Mouse (Mus musculus): ENCODE measurements around the gene Mst1r. TPM values are rescaled to one million over a fixed set of nuclear protein-coding genes. Genes with fewer than 3 reads are reported as not detected.
A peak's percentile ranks its signal among the peaks of the same experiment; 100 is the strongest.

The Mst1r gene
- total and polyA plus RNA-seq, 2 experiments = 0.18 to 0.70 TPM

GRCm38 (mm10) chr9:107906967-107907800 lies 511 bp downstream of the Mst1r start:
- no peak for DNase-seq (ENCODE audit: extremely low read depth, low read depth, low spot score)

GRCm38 (mm10) chr9:107907801-107908120 lies 1.1 kb downstream of the Mst1r start:
- WGBS = 33% methylated on average over 14 of the region's 14 CpGs
- H3K4me3 ChIP-seq (ENCODE audit: insufficient read depth, low read depth, low read length) = no peak overlapping the region

More at GRCm38 (mm10) chr9:107906967-107907800, 511 bp downstream of the Mst1r start:
- WGBS = 24% methylated on average over 31 of the region's 31 CpGs
- Histone ChIP-seq H3K27me3 (ENCODE audit: control insufficient read depth, insufficient read depth, low read length) (no peaks in the 10 kb centered on the region), H3K4me1 (ENCODE audit: control insufficient read depth, insufficient read depth, low read length) (peaks cover 4% of the 10 kb centered on the region; the same call in 1 of the 2 replicates), H3K4me3 (ENCODE audit: insufficient read depth, low read depth, low read length) (peak overlapping the region; percentile 58), H3K36me3 (ENCODE audit: control insufficient read depth, insufficient read depth, low read length) (no peaks in the 10 kb centered on the region), H3K27ac (replicated peaks; ENCODE audit: insufficient read depth, low read depth, low read length) (no peak overlapping the region), H3K79me2 (ENCODE audit: control insufficient read depth, insufficient read depth, low read length) (no peaks in the 10 kb centered on the region), H3K9ac (ENCODE audit: low read depth, low read length) (peak overlapping the region; percentile 35)
- TF ChIP-seq CTCF (IDR thresholded peaks at IDR 0.05; ENCODE audit: low read depth, low read length) (no peak), POLR2A (IDR thresholded peaks at IDR 0.05; ENCODE audit: extremely low read depth, insufficient read depth, low read length) (no peak)

GRCm38 (mm10) chr9:107908410-107909158 lies 1.9 kb downstream of the Mst1r start:
- Histone ChIP-seq H3K4me1 (ENCODE audit: control insufficient read depth, insufficient read depth, low read length) (peaks cover 4% of the 10 kb centered on the region; the same call in 1 of the 2 replicates), H3K27me3 (ENCODE audit: control insufficient read depth, insufficient read depth, low read length) (no peaks in the 10 kb centered on the region), H3K27ac (replicated peaks; ENCODE audit: insufficient read depth, low read depth, low read length) (no peak overlapping the region), H3K36me3 (ENCODE audit: control insufficient read depth, insufficient read depth, low read length) (no peaks in the 10 kb centered on the region), H3K9ac (ENCODE audit: low read depth, low read length) (no peak overlapping the region), H3K4me3 (ENCODE audit: insufficient read depth, low read depth, low read length) (no peak overlapping the region), H3K79me2 (ENCODE audit: control insufficient read depth, insufficient read depth, low read length) (no peaks in the 10 kb centered on the region)
- no peak for DNase-seq (ENCODE audit: extremely low read depth, low read depth, low spot score)
- 40% methylated on average over 18 of the region's 18 CpGs for WGBS
- TF ChIP-seq CTCF (IDR thresholded peaks at IDR 0.05; ENCODE audit: low read depth, low read length) (no peak), POLR2A (IDR thresholded peaks at IDR 0.05; ENCODE audit: extremely low read depth, insufficient read depth, low read length) (no peak)

More at GRCm38 (mm10) chr9:107907801-107908120, 1.1 kb downstream of the Mst1r start:
- no peak for TF ChIP-seq POLR2A (IDR thresholded peaks at IDR 0.05; ENCODE audit: extremely low read depth, insufficient read depth, low read length)
- no peak for TF ChIP-seq CTCF (IDR thresholded peaks at IDR 0.05; ENCODE audit: low read depth, low read length)
- Histone ChIP-seq H3K27me3 (ENCODE audit: control insufficient read depth, insufficient read depth, low read length) (no peaks in the 10 kb centered on the region), H3K36me3 (ENCODE audit: control insufficient read depth, insufficient read depth, low read length) (no peaks in the 10 kb centered on the region), H3K9ac (ENCODE audit: low read depth, low read length) (no peak overlapping the region), H3K4me1 (ENCODE audit: control insufficient read depth, insufficient read depth, low read length) (peaks cover 4% of the 10 kb centered on the region; the same call in 1 of the 2 replicates), H3K79me2 (ENCODE audit: control insufficient read depth, insufficient read depth, low read length) (no peaks in the 10 kb centered on the region), H3K27ac (replicated peaks; ENCODE audit: insufficient read depth, low read depth, low read length) (no peak overlapping the region)
- DNase-seq (ENCODE audit: extremely low read depth, low read depth, low spot score) = no peak

DNA sequence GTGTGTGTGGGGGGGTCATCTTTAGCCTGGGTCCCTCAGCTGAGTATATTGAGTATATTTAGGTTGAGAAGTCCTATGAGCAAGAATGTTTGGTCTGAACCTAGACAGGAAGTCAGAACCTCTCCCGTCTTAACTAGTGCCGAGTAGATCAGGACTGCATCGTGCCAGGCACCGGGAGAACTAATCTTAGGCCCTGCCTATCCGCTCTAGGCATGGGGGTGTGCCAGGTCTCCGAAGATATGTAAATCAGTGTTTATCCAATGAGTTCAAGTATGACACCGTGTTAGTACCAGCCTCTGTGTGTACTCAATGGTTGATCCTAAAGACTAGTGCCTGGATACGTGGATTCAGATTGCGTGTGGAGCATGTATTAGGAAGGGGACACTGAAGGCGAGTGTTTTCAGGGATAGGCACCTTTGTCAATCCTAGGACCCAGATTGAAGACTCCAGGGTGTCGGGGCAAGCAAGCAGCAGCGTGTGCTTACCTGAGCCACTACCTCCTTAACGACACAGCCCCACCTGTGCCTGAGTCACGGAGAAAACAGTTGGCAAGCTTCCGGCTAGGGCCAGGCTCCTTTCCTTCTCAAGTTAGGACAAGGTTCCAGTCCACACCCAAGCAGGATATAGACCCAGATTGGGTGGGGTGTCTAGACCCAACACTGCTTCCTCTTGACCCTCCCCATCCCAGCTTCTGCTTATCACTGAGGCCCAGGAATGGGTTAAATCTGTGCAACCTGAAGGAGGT lies 3.5 kb downstream of the Mst1r start:
- Histone ChIP-seq H3K27ac (replicated peaks; ENCODE audit: insufficient read depth, low read depth, low read length) (no peak overlapping the region), H3K4me3 (ENCODE audit: insufficient read depth, low read depth, low read length) (no peak overlapping the region), H3K27me3 (ENCODE audit: control insufficient read depth, insufficient read depth, low read length) (no peaks in the 10 kb centered on the region), H3K79me2 (ENCODE audit: control insufficient read depth, insufficient read depth, low read length) (no peaks in the 10 kb centered on the region), H3K4me1 (ENCODE audit: control insufficient read depth, insufficient read depth, low read length) (peaks cover 4% of the 10 kb centered on the region; the same call in 1 of the 2 replicates), H3K36me3 (ENCODE audit: control insufficient read depth, insufficient read depth, low read length) (no peaks in the 10 kb centered on the region), H3K9ac (ENCODE audit: low read depth, low read length) (no peak overlapping the region)
- TF ChIP-seq POLR2A (IDR thresholded peaks at IDR 0.05; ENCODE audit: extremely low read depth, insufficient read depth, low read length) (no peak), CTCF (IDR thresholded peaks at IDR 0.05; ENCODE audit: low read depth, low read length) (no peak)
- no peak for DNase-seq (ENCODE audit: extremely low read depth, low read depth, low spot score)
- 78% methylated on average over 15 of the region's 15 CpGs for whole genome bisulfite sequencing

- H3K36me3 ChIP-seq (ENCODE audit: control insufficient read depth, insufficient read depth, low read length) = no peaks in the 10 kb centered on the region
- H3K27ac ChIP-seq (replicated peaks; ENCODE audit: insufficient read depth, low read depth, low read length) = no peak overlapping the region
- H3K27me3 ChIP-seq (ENCODE audit: control insufficient read depth, insufficient read depth, low read length) = no peaks in the 10 kb centered on the region
- no peaks in the 10 kb centered on the region for H3K4me1 ChIP-seq (ENCODE audit: control insufficient read depth, insufficient read depth, low read length)
- no peak overlapping the region for H3K4me3 ChIP-seq (ENCODE audit: insufficient read depth, low read depth, low read length)
- H3K79me2 ChIP-seq (ENCODE audit: control insufficient read depth, insufficient read depth, low read length) = no peaks in the 10 kb centered on the region
- WGBS = 88% methylated on average over 16 of the region's 16 CpGs
- DNase-seq (ENCODE audit: extremely low read depth, low read depth, low spot score) = no peak
- no peak for TF ChIP-seq POLR2A (IDR thresholded peaks at IDR 0.05; ENCODE audit: extremely low read depth, insufficient read depth, low read length)
- no peak for TF ChIP-seq CTCF (IDR thresholded peaks at IDR 0.05; ENCODE audit: low read depth, low read length)
- H3K9ac ChIP-seq (ENCODE audit: low read depth, low read length) = no peak overlapping the region
These were observed 8.2 kb downstream of the Mst1r start for GRCm38 (mm10) chr9:107914764-107915420.

All from liver, adult 2 months (tissue).